Mouse (Mus musculus): ENCODE measurements around the gene Rangrf.

DNA sequence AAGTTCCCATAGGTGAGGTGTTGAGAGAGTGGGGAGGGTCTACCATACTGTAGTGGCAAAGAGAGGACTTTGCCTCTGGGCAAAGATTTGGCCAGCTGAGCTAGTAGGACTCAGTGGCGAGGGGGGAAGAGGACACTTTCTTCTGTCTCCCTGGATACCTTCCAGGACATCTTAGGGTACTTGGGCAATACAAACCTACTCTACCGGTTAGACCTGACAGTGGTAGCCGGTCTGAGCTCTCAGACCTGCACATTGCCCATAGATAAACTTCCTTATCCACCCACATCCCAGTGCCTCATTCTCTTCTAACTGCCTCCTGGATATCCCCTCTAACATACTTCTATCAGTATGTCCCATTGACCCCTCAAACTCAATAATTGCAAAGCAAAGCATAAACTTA, 5.9 kb upstream of the Rangrf start:
- no peak for TF ChIP-seq CTCF (conservative IDR thresholded peaks at IDR 0.05; ENCODE audit: low read length)
- TF ChIP-seq NANOG (IDR thresholded peaks at IDR 0.05; ENCODE audit: borderline replicate concordance, low read length) = no peak
- no peak for TF ChIP-seq POU5F1 (IDR thresholded peaks at IDR 0.05; ENCODE audit: borderline replicate concordance, low read length)

Data from E14TG2a.4 (cell line).